Mouse (Mus musculus): Measurements from ENCODE around the gene Syn1.

- TF ChIP-seq GATA2 (IDR thresholded peaks at IDR 0.05; ENCODE audit: borderline replicate concordance, low read depth, low read length) (no peak), CTCF (IDR thresholded peaks at IDR 0.05; ENCODE audit: low read depth, low read length) (peak; percentile 41), GATA1 (IDR thresholded peaks at IDR 0.05; ENCODE audit: borderline replicate concordance, low read length) (no peak), TAL1 (conservative IDR thresholded peaks at IDR 0.05; ENCODE audit: low read depth, low read length) (no peak)
Observed at GRCm38 (mm10) chrX:20819204-20819628, 101.6 kb downstream of the Syn1 start.

Measured in G1E (cell line).